10 mouse cellular contexts compared by ENCODE assay signal in the genomic region with DNA sequence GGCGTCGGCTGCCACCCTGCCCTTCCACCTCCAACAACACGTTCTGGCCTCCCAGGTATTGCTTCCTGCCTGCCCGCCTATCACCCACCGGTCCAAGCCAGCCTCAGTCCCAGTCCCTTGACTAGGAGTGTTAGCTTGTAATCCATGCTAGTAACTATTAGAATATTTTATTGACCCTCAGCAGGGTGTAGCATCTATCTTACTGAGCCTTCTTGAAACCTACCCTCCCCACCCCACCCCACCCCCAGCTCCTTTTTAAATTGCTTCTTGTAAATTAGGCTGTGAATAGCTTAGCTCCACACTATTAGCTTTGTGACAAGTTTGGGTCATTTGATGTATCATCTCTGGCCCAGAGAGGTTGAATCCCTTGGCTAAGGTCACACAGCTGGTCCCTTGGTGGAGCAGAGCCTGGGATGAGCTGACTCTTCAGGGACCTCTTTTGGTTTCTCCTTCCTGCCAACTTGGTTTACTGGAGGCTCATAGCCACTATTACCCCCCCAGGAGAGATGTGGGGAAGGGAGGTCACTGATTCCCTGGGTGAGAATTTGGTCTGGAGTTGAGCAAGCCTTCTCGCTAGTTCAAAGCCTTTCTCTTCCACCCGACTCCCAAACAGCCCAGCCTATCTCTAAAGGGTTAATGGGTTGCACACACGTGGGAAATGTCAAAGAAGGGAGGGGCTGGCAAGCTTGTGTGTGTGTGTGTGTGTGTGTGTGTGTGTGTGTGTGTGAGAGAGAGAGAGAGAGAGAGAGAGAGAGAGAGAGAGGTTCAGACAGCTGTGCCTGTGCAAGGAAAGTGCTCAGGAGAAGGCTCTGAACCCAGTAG. TPM values are rescaled to one million over a fixed set of nuclear protein-coding genes. Genes with fewer than 3 reads are reported as not detected.
DNase-seq lines count a peak whose midpoint lies in the region; ATAC-seq lines count a peak whose summit lies in the region.
"Had no signal": no experiment of that assay in that cellular context is flagged by ENCODE, and none has a peak within 500 bp of the region (broad histone marks: within the 10 kb centered on the region; RNA-seq: fewer than 3 reads in every experiment).

No protein-coding gene starts in this region.

- H3K27ac ChIP-seq in heart, embryonic 11.5 days (ENCODE audit: low read depth, low read length) = no peak overlapping the region
- H3K27ac ChIP-seq in lung, embryonic 15.5 days = peak overlapping the region; percentile 53
- peak overlapping the region; percentile 83 for H3K27ac ChIP-seq in embryonic facial prominence, embryonic 12.5 days
- H3K27ac ChIP-seq: hindbrain, embryonic 15.5 days had no signal

- H3K9me3 ChIP-seq in heart, embryonic 11.5 days (replicated peaks; ENCODE audit: control insufficient read depth, low read length) = no peaks in the 10 kb centered on the region
- H3K9me3 ChIP-seq in lung, embryonic 15.5 days = no peaks in the 10 kb centered on the region
- no peaks in the 10 kb centered on the region for H3K9me3 ChIP-seq in embryonic facial prominence, embryonic 12.5 days
- H3K9me3 ChIP-seq: hindbrain, embryonic 15.5 days had no signal

- DNase-seq in heart, adult 8-10 months (ENCODE audit: low spot score) = no peak
- DNase-seq in lung, postnatal 25 days (ENCODE audit: low spot score) = no peak
- peak; percentile 36 for DNase-seq in neural tube, embryonic 10.5 days (ENCODE audit: extremely low spot score, low spot score)
- no peak for DNase-seq in left cerebral cortex, adult 11 months (ENCODE audit: low spot score)

- ATAC-seq in heart, embryonic 11.5 days (replicated peaks; ENCODE audit: insufficient number of reproducible peaks, low FRiP score, low TSS enrichment) = no peak
- ATAC-seq in lung, embryonic 15.5 days (ENCODE audit: borderline replicate concordance, extremely low read depth, low FRiP score, low TSS enrichment) = no peak
- ATAC-seq in embryonic facial prominence, embryonic 12.5 days (ENCODE audit: insufficient number of reproducible peaks, insufficient read depth, low FRiP score, low TSS enrichment) = no peak
- no peak for ATAC-seq in megakaryocyte progenitor cell, adult 5-6 weeks (replicated peaks; ENCODE audit: poor library complexity)

- peak overlapping the region; percentile 35 for H3K4me3 ChIP-seq in heart, embryonic 11.5 days (ENCODE audit: low read depth, low read length)
- peak overlapping the region; percentile 34 for H3K4me3 ChIP-seq in lung, embryonic 15.5 days
- H3K4me3 ChIP-seq in embryonic facial prominence, embryonic 12.5 days = peak overlapping the region; percentile 44
- H3K4me3 ChIP-seq: hindbrain, embryonic 15.5 days had no signal

- peaks cover 15% of the 10 kb centered on the region for H3K4me1 ChIP-seq in heart, embryonic 11.5 days (ENCODE audit: control insufficient read depth, insufficient read depth, low read length)
- H3K4me1 ChIP-seq in lung, embryonic 15.5 days = peaks cover 55% of the 10 kb centered on the region
- peaks cover 37% of the 10 kb centered on the region for H3K4me1 ChIP-seq in embryonic facial prominence, embryonic 12.5 days

- H3K36me3 ChIP-seq in heart, embryonic 11.5 days (ENCODE audit: control insufficient read depth, insufficient read depth, low read length) = no peaks in the 10 kb centered on the region
- H3K36me3 ChIP-seq in lung, embryonic 15.5 days = peaks cover 6% of the 10 kb centered on the region; the same call in 1 of the 2 replicates
- H3K36me3 ChIP-seq in embryonic facial prominence, embryonic 12.5 days = peaks cover 18% of the 10 kb centered on the region
- H3K36me3 ChIP-seq: hindbrain, embryonic 15.5 days had no signal

- 38% methylated on average over 8 of the region's 8 CpGs for WGBS in heart, embryonic 11.5 days (ENCODE audit: insufficient replicate concordance)
- WGBS in lung, embryonic 15.5 days = 18% methylated on average over 8 of the region's 8 CpGs
- 12% methylated on average over 8 of the region's 8 CpGs for WGBS in embryonic facial prominence, embryonic 12.5 days

- peaks cover 66% of the 10 kb centered on the region for H3K27me3 ChIP-seq in heart, embryonic 11.5 days (ENCODE audit: control insufficient read depth, insufficient read depth, low read length)
- H3K27me3 ChIP-seq in lung, embryonic 15.5 days = peaks cover 57% of the 10 kb centered on the region
- H3K27me3 ChIP-seq in embryonic facial prominence, embryonic 12.5 days = peaks cover 60% of the 10 kb centered on the region
- H3K27me3 ChIP-seq: CH12.LX had no signal

- H3K4me2 ChIP-seq in heart, embryonic 11.5 days = peak overlapping the region; percentile 68
- H3K4me2 ChIP-seq in lung, embryonic 15.5 days = peak overlapping the region; percentile 59
- H3K4me2 ChIP-seq in embryonic facial prominence, embryonic 12.5 days (replicated peaks) = peak overlapping the region; percentile 68
- H3K4me2 ChIP-seq: hindbrain, embryonic 15.5 days had no signal

- H3K9ac ChIP-seq in heart, embryonic 11.5 days (ENCODE audit: low read depth, low read length) = 0 out of 2 replicates have a peak overlapping the region, but pooled peaks have one; percentile 28
- peak overlapping the region; percentile 21 for H3K9ac ChIP-seq in lung, embryonic 15.5 days
- H3K9ac ChIP-seq in embryonic facial prominence, embryonic 12.5 days = peak overlapping the region; percentile 79
- H3K9ac ChIP-seq: hindbrain, embryonic 15.5 days had no signal

RNA-seq across cellular contexts. Expression of gene Tbx3, which starts 10.8 kb away (rescaled TPM):
- 12.8 and 14.5 TPM in 2 replicates for polyA plus RNA-seq in heart, embryonic 11.5 days (2014; fragmentation: Nextera tagmentation; extraction: Ambion mirVana)
- total RNA-seq in heart, adult 8-10 months (2022) = 10 to 100 TPM in 3 of 4 experiments, 1 to 10 TPM in 1; 8.9 to 12.7 (median 10.2) TPM
- 59.7 and 63.9 TPM in 2 replicates for polyA plus RNA-seq in lung, embryonic 15.5 days (2015; fragmentation: Nextera tagmentation; extraction: Ambion mirVana)
- 59.5 and 65.3 TPM in 2 replicates for polyA plus RNA-seq in embryonic facial prominence, embryonic 12.5 days (2016; fragmentation: Nextera tagmentation; extraction: Ambion mirVana)
- total RNA-seq in megakaryocyte progenitor cell, adult 5-6 weeks (2015) = not detected in 2 replicates
- not detected in 2 replicates for total RNA-seq in megakaryocyte progenitor cell, adult 5-6 weeks (2017)
- total RNA-seq: CH12.LX had no signal

Comparison
In these comparisons a context has a peak if more than half of its experiments do, and no peak if none do; other contexts are left out.
1. H3K9ac ChIP-seq: peak in every context shown above with its lines; median percentile 79 in embryonic facial prominence, embryonic 12.5 days; 28 in heart, embryonic 11.5 days; 21 in lung, embryonic 15.5 days.